Mouse (Mus musculus): ENCODE data around the gene Chst11. TPM values are rescaled to one million over a fixed set of nuclear protein-coding genes. Genes with fewer than 3 reads are reported as not detected.
A peak's percentile ranks its signal among the peaks of the same experiment; 100 is the strongest.

The Chst11 gene
- polyA plus RNA-seq, 1 experiment from 2014 or later: 2.1 TPM

DNA sequence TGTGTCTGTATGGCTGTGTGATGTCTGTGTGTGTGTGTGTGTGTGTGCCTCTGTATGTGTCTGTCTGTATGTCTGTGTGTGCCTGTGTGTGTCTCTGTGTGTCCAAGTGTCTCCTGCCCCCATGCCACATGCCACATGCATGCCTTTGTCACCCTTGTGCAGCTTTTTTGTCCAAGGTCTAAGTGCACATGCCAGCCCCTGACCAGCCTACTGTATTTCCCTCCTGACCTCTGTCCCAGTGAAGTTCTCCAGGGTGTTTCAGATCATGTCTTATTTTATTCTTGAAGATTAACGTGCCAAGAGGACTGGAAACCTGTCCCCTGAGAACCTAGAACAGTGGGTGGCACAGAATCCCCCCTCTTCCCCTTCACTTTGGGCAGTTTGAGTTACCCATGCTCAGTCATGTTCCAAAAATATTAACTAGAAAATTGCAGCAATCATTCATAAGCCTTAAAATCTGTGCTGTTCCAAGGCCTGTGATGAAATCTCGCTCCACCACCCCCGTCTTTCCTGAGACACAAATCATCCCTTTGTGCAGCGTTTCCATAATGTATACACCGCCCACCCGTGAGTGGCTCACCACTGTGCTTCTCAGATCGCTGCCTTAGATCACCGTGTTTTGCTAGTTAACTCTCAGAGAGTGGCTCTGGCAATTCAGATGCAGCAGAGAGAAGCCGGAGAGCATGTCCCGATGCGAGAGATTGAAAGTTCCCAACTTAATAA lies 180.4 kb downstream of the Chst11 start:
- no peak for DNase-seq (ENCODE audit: low spot score)

DNA sequence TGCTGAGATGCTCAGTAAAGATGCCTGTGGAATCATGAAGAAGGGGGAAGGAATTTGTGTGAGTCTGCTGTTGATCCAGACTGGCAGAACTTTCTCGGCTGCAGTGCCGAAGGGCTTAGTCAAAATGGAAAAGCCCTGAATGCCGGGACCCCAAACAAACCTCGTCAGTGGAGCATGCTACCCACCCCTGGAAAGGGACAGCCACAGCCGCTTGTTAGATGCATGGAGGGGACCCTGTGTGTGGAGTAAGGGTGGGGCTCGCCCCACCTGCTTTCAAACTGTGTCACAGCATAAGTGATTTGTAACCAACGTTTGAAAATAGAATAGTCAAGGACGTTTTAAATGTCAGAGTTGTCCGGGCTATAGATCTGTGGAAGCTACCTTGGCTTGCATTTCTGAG lies 181.0 kb downstream of the Chst11 start:
- no peak for DNase-seq (ENCODE audit: low spot score)

DNA sequence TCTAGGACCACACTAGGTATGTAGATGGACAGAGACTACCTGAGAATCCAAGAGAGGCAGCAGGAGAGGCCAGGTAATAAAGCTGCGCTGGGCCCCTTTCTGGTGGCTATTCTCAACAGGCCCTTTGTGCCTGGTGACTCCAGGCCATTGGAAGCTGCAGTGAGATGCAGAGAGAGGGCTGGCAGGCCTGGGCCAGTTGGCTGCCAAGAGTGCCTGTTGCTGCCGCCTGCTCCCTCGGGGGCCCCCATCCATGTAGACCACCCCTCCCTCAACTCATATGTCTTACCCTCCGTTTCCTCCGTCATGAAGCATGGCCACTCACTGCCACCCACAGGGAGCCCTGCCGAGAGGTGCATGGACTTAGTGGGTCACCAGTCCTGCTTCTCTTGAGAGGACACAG lies 182.2 kb downstream of the Chst11 start:
- no peak for DNase-seq (ENCODE audit: low spot score)

DNA sequence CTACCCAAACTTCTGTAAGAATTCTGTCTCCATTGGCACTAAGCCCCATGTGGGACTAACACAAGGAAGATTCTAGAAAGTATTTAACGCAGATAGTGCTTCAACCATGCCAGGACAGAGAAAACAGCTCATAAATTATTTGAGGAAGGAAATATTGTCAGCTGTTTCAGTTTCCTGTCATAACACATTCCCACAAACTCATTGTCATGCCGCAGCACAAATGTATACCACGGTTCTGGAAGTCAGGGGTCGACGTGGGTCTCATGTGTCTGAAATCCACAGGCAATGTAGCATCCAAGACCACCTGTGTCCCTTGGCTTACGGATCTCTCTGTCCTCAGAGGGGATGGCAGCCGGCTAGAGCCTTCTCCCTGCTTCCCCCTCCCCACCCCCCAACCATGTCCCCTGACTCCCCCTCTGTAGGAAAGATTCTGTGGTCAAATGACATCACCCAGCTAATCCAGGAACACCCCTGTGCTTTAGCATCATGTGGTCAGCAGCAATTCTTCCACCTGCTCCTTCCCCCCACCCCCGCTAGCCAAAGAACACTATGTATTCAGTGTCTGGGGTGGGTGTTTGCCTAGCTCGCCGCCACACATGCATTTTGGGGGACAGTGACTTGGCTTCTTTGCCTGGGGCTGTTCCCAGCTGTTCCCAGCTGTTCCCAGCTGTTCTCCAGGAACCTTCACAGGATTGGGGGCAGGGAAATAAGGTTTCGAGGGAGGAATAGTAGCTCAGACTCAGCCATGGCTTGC lies 183.2 kb downstream of the Chst11 start:
- no peak for DNase-seq (ENCODE audit: low spot score)

DNA sequence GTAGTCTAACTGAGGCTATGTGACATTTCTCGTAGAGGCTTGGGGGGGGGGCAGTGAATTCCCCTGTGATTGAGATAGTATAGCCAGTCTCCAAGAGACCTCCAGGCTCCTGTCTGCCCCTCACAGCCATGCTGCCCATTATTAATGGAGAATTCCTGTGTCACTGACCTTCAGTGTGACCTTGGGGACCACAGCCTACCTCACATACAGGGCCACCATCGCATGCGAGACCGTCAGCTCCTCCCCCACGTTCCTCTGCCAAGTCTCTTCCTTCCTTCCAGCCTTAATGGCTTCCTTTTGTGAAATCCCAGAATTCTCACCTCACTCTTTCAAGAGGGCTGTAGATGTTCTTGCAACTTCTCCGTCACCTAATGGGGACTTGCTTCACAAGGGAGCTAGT lies 184.3 kb downstream of the Chst11 start:
- DNase-seq (ENCODE audit: low spot score): no peak

DNA sequence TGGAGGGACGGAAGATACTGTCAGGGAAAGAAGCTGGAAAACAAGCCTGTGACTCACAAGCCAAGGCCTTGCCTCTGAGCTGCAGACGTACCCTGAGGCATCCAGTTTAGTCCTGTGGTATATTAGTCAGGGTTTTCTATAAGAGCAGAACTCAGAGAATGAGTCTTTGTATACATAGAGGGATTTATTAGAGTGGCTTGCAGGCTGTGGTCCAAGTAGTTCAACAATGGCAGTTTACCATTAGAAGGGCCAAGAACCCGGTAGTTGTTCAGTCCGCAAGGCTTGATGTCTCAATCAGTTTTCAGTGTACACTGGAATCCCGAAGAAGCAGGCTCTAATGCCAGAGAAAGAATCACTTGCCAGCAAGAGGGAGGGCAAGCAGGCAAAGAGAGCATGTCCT lies 192.9 kb downstream of the Chst11 start:
- no peak for DNase-seq (ENCODE audit: low spot score)

DNA sequence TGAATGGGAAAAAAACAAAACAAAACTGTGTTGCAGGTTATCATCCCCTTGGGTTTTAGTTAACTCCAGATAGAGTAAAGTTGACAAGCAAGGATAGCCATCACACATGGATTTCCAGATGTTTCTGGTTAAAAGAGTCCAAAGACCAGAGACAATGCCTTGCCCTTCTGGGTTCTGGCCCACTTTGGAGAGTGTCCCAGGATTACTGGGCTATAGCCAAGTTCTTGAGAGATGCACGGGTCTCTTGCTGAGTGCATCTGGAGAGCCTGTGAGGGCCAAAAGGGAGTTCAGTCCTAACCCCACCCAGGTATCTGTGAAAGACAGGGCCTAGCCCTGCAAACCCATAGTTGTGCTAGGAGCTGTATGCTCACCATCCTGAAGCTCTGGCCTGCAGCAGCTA lies 193.4 kb downstream of the Chst11 start:
- no peak for DNase-seq (ENCODE audit: low spot score)

DNA sequence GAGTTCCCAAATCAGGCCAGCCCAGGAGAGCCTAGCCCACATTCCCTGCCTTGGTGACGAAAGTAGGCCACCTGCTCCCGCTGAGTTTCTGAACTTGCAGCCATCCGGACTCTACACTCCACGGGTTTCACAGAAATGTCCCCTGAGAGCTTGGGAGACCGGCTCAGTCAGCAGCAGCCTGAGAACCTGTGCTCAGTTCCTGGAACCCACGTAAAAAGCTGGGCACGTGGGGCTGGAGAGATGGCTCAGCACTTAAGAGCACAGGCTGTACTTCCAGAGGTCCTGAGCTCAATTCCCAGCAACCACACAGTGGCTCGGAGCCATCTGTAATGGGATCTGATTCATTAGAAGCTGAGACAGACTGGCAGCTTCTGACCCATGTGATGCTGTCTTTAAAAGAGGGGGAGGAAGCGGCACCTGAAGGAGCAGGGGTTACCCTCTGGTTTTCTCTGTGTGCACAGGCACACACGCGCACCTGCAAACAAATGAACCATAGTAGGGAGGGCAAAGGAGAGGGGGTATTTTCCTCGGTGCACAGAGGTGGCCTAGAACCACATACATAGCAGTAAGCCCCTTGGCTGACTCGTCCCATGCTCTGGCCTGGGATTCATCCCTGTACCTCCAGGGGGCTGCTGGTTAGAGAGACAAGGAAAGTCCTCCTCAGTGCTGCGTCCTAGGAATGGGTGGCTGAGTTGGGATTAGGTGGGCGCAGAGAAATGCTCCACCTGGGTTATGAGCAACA lies 196.7 kb downstream of the Chst11 start:
- DNase-seq (ENCODE audit: low spot score): peak; percentile 56

DNA sequence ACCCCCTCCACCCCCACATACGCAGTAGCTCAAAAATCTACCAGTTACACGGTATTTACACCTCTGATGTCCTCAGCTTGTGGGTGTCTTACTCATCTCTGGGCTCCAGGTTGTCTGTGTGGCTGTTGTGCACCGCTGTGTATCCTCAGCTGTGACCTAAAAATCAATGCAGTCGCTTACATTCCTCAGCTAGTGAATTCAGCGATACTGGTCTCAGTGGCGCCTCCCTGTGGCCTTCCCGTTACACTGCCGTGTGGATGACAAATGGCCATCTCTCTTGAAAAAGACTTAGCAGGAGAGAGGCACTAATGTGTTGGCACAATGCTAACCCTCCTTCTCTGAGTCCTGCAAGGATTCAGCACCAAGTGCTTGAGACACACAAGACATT lies 197.3 kb downstream of the Chst11 start:
- DNase-seq (ENCODE audit: low spot score): peak; percentile 74

DNA sequence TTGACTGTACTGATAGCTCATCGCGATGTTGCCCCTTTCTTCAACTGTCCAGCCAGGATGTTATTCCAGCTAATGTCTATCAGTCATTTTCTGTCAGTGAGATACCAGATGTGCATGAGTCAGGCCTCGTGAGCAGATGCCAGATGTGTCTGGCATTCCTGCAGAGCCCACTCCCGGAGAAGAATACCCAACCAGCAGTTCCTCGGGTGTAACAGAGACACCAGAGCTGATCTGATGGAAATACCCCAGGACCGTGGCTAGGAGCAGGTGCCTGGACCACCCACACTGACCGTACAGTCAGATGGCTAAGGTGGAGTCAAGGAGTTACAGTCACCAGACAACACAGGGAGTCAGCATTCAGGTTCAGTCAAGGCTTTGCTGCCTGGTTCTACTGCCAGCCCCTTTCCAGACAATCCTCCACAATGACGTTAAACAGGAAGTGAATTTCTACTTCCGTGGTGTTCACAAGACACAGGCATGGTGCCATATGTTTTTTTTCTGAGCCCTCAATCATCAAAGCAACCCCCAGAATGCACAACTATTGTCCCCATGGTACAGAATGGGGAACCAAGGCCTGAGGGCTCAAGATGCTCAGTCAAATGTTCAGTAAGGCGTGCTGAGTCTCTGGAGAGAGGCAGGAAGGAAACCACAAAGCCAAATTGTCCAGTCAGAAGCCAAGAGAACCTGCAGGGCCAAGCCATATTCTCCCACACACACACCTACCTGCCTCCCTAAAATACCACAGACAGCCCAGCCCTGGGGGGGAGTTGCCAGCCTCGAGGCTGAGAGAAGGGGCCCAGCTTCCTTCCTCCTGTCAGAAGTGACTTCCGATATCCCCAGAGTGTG lies 198.6 kb downstream of the Chst11 start:
- DNase-seq (ENCODE audit: low spot score): peak; percentile 72

DNA sequence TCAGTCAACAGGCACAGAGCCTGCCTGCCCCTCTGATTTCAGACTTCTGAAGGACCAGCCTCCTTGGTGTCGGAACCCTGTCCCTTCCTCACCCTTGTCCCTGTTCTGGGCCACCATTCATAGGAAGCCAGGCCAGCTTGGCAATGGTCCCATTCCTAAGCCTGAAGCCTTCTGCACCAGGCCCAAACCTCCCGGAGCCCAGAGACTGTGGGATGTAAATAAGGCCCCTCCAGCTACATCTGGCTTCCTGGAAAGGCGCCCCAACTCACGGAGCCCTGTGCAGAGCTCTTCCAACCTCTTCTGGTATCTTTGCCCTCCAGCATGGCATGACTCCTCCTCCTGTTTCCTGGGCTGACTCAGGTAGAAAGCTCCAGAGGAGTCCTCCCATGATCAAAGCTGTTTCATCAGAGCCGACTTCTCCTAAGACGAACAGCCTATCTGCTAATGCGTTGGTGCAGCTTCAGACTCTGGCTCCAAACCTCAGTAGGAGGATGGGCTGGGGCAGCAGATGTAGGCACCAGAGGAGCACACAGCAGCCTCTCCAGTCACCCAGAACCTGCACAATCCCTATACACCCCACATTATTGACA lies 199.3 kb downstream of the Chst11 start:
- DNase-seq (ENCODE audit: low spot score): peak; percentile 52

DNA sequence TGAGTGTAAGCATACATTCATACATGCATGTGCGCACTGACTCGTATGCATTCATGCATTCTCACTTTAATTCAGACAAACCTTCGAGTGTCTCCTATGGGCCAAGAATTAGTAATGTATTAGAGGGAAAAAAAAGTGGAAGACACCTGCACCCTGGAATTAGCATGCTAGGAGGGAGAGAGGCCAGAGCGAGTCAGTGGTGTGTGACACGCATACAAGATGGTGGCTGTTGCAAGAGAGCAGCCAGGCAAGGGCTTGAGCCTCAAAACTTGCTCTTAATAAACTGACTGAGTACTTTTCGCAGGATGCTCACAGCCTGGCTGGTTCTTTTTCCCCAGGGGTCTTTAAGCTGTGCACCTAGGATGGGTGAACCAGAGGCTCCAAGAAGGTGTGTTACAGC lies 199.8 kb downstream of the Chst11 start:
- DNase-seq (ENCODE audit: low spot score): no peak

DNA sequence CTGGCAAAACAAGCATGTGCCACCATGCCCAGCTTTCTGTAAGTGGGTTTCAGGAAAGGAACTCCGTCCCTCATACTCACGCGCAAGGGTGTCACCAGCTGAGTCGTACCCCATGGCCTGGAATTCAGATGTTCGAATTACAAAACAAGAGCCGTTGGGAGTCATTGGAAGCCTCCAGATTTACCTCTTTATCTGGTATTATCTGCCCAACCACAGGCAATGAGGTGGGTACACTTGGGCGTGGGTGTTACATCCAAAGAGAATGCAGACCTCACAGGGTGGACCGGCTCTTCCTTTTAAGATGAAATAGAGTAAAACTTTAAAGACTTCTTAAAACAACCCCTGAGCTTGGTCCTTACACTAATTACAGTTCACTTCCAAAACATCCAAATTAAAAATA lies 200.9 kb downstream of the Chst11 start:
- DNase-seq (ENCODE audit: low spot score): no peak

DNA sequence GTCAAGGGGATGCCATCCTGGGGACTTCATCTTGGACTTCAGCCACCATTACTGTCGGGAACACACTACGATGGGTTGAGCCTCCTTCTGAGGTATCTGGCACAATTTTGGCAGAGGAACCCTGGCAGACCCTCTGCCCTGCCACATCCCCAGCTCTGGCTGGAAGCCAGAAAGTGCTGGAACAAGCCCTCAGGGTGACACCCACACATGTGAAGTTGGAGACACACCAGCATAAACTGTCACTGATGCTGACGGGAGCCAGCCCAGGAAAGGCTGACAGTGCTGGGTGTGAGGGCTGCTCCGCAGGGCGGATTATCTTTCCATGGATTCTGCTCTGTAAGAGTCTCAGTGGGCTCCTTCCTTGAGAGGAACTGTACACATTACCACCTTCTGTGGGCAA lies 201.7 kb downstream of the Chst11 start:
- DNase-seq (ENCODE audit: low spot score): no peak

DNA sequence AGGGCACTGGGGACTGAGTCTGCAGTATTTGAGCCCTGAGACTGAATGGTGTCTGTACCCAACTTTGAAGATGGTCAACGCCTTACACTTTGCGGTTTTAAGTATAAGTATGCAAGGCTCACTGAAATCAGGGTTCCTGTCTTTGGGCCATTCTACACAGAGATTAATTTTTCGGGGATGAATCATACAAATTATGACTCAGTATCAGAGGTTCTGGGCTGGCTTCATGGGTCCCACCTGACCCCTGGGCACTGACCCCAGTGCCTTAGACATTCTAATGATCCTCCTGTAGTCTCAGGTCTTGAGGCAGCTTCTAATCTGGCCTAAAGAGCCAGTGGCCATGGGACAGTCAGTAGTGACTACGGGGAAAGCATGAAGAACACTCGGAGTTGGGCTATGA lies 203.8 kb downstream of the Chst11 start:
- DNase-seq (ENCODE audit: low spot score): no peak

DNA sequence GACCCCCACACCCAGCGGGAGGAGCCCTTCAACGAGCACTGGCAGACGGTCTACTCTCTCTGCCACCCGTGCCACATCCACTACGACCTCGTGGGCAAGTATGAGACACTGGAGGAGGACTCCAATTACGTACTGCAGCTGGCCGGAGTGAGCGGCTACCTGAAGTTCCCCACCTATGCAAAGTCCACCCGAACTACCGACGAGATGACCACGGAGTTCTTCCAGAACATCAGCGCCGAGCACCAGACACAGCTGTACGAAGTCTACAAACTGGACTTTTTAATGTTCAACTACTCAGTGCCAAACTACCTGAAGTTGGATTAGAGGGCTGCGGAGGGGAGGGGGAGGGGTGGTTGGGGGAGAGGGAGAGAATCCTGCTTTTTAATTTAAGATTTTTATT lies 206.2 kb downstream of the Chst11 start:
- DNase-seq (ENCODE audit: low spot score): no peak

DNA sequence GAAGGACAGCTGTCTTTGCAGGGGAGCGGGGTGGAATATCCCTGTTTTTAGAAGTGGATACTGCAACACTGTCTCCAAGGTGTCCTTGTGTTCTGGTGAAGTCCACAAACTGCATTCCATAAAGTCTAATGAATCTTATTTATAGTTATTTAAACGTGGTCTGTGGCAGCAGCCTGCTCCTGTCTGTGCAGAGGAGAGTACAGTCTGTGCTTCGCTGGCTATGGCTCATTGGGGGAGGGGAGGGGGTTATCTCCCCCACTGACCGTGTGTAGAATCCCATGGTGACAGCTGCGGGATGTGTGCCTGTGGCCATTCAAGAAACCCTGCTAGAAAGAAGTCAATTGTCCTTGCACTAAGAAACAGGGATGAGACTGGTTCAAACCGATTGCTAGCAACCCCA lies 206.7 kb downstream of the Chst11 start:
- no peak for DNase-seq (ENCODE audit: low spot score)

DNA sequence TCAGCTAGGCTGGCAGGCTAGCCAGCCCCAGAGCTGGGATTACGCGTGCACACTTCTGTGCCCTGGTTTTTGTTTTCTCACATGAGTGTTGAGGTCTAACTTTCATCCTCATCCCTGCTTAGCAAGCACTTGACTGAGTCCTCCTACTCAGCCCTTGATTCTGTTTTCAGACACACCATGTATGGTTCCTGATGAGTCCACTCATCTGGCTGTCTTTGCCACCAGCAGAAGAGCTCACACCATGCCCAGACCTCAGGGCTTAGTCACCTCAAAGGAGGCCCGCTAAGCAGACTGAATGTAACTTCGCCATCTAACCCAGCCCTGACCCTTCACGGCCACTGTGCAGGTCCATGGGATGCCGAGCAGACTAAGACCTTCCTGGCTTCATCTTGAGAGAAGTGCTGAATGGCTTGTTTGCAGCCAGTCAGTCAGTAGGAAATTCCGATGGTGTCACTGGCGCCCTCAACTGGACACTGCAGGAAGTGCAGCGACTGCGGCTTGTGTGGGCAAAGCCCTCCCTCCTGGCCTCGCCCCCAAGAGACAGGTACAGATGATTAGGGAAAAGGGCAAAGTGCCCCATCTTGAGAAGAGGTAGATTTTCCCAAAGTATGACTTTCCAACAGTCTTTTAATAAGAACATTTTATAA lies 212.5 kb downstream of the Chst11 start:
- DNase-seq (ENCODE audit: low spot score): peak; percentile 82

DNA sequence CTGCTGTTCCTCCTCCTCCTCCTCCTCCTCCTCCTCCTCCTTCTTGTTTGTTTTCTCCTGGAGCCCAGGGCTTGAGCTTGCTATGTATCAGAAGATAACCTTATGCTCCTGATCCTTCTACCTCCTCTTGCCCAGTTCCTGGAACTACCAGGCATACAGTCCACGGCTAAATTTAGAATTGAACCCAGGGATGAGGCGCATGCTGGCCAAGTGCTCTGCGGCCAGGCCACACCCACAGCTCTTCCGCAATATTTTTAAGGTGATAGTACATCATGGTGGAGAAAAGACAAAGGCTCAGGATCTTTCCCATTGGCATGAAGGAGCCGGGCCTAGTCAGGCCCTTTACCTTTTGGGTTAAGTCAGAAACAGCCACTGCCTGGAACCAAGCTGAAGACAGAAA lies 213.4 kb downstream of the Chst11 start:
- DNase-seq (ENCODE audit: low spot score): no peak

DNA sequence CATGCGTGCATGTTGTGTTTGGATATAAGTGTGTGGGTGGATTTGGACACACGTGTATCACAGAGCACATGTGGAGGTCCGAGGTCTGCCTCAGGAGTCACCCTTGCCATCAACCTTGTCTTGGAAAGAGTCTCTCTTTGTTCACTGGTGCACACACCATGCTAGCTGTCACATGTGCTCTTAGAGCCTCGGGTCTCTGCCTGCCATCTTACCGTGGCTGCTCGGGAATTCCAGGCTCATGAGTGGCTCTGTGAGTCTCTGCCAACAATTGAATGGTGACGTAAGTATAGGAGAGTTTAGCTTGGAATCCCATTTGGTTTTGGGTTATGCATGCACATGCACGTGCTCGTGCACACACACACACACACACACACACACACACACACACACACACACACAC lies 214.0 kb downstream of the Chst11 start:
- DNase-seq (ENCODE audit: low spot score): no peak

DNA sequence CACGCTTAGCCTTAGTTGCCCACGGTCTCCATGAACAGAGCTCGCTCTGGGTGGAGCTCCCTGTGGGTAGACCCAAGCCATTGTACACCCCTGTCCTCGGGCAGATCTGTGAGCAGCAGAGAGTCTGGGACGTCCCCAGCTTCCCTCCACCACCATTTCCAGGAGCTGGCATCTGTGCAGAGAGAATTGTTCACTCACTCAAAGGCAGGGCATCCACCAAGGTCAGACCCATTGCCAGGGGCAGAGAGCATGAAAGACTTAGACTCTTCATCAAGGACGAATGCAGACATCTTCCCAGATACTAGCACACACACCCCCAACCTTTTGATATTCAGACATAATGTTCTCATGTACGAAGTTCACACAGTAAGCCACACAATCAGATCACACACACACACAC lies 216.2 kb downstream of the Chst11 start:
- DNase-seq (ENCODE audit: low spot score): no peak
